Mouse (Mus musculus): Measurements from ENCODE around the gene Snph. TPM values are rescaled to one million over a fixed set of nuclear protein-coding genes. Genes with fewer than 3 reads are reported as not detected.

Snph gene
- 0.31 TPM in 2 replicates for polyA plus RNA-seq (2012; rRNA removed)

- Histone ChIP-seq H3K36me3 (ENCODE audit: control insufficient read depth, insufficient read depth, low read length) (no peaks in the 10 kb centered on the region), H3K4me1 (ENCODE audit: control insufficient read depth, insufficient read depth, low read length) (no peaks in the 10 kb centered on the region), H3K27me3 (replicated peaks; ENCODE audit: control insufficient read depth, insufficient read depth, low read length) (peaks cover 2% of the 10 kb centered on the region; the same call in 1 of the 2 replicates), H3K27ac (ENCODE audit: insufficient read depth, low read depth, low read length) (no peak within 1 kb of the TSS), H3K4me3 (ENCODE audit: insufficient read depth, low read depth, low read length) (peak within 1 kb of the TSS; percentile 49)
- WGBS: under 1% methylated on average over 46 of the region's 47 CpGs
- peak; percentile 71 for DNase-seq
- no peak for TF ChIP-seq POLR2A (IDR thresholded peaks at IDR 0.05; ENCODE audit: low read depth, low read length)
- TF ChIP-seq CTCF (conservative IDR thresholded peaks at IDR 0.05; ENCODE audit: insufficient read depth, insufficient read length, low read depth, low read length): peak; percentile 27; the same call in 1 of the 2 replicates
Observed at GRCm38 (mm10) chr2:151632159-151632814, at the start of gene Snph. Snph (minus strand) TSS chr2:151632593.

- WGBS: 54% methylated on average over 2 of the region's 2 CpGs
- no peaks in the 10 kb centered on the region for H3K36me3 ChIP-seq (ENCODE audit: control insufficient read depth, insufficient read depth, low read length)
- H3K27me3 ChIP-seq (replicated peaks; ENCODE audit: control insufficient read depth, insufficient read depth, low read length): no peaks in the 10 kb centered on the region; the same call in 1 of the 2 replicates
- H3K4me3 ChIP-seq (ENCODE audit: insufficient read depth, low read depth, low read length): no peak overlapping the region
- no peaks in the 10 kb centered on the region for H3K4me1 ChIP-seq (ENCODE audit: control insufficient read depth, insufficient read depth, low read length)
- TF ChIP-seq CTCF (conservative IDR thresholded peaks at IDR 0.05; ENCODE audit: insufficient read depth, insufficient read length, low read depth, low read length): 0 out of 2 replicates have a peak, but pooled peaks have one; percentile 10
- TF ChIP-seq POLR2A (IDR thresholded peaks at IDR 0.05; ENCODE audit: low read depth, low read length): no peak
- peak; percentile 8 for DNase-seq
- H3K27ac ChIP-seq (ENCODE audit: insufficient read depth, low read depth, low read length): no peak overlapping the region
Observed at GRCm38 (mm10) chr2:151676234-151676633, 43.8 kb upstream of the Snph start.

GRCm38 (mm10) chr2:151670968-151671329 lies 38.6 kb upstream of the Snph start:
- no peak overlapping the region for H3K4me3 ChIP-seq (ENCODE audit: insufficient read depth, low read depth, low read length)
- 62% methylated on average over 1 of the region's 1 CpGs for WGBS
- TF ChIP-seq CTCF (conservative IDR thresholded peaks at IDR 0.05; ENCODE audit: insufficient read depth, insufficient read length, low read depth, low read length) (no peak), POLR2A (IDR thresholded peaks at IDR 0.05; ENCODE audit: low read depth, low read length) (no peak)
- no peak for DNase-seq
- H3K4me1 ChIP-seq (ENCODE audit: control insufficient read depth, insufficient read depth, low read length): no peaks in the 10 kb centered on the region
- no peaks in the 10 kb centered on the region for H3K36me3 ChIP-seq (ENCODE audit: control insufficient read depth, insufficient read depth, low read length)
- H3K27ac ChIP-seq (ENCODE audit: insufficient read depth, low read depth, low read length): no peak overlapping the region
- H3K27me3 ChIP-seq (replicated peaks; ENCODE audit: control insufficient read depth, insufficient read depth, low read length): no peaks in the 10 kb centered on the region

DNA sequence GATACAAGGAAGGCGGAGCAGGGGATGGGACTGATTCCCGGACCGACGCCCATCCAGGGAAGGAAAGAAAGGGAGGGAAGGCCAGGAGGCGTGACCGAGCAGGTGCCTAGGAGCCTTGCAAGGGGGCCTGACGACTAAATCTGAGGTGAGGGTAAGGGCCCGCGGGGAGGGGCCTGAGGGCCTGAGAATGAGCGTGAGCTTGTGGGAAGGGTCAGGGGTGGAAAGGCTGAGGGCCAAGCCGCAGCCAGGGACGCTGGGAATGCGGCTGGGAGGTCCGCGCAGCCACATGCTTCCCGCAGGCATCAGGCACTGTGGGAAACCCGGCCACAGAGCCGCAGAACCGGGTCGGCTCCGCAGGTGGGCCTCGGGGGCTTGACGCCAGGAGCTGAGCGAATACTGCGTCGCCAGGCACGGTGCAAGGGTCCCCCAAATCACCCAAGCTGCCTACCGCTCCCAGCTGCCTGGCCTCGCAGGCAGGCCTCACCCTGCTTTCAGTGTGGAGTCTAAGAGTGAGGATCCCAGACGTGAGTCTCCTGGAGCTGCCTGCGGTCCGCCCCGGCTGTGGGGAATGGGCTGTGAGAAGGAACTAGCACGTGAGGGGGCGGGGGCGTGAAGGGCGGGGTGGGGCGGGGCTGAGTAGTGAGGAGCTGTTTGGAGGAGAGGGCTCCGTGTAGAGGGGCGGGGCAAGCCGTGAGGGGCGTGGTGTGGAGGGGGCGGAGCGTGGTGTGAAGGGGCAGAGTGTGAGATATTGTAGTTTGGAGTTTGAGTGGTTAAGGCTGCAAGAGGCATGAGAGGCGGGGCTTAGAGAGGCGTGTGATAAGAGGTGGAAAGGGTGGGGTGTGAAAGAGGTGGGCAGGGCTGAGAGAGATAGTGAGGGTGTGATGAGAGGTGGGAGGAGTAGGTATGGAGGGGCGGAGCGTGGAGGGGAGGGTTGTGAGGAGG lies 37.9 kb upstream of the Snph start:
- Histone ChIP-seq H3K36me3 (ENCODE audit: control insufficient read depth, insufficient read depth, low read length) (no peaks in the 10 kb centered on the region), H3K4me3 (ENCODE audit: insufficient read depth, low read depth, low read length) (no peak overlapping the region), H3K4me1 (ENCODE audit: control insufficient read depth, insufficient read depth, low read length) (no peaks in the 10 kb centered on the region), H3K27me3 (replicated peaks; ENCODE audit: control insufficient read depth, insufficient read depth, low read length) (no peaks in the 10 kb centered on the region), H3K27ac (ENCODE audit: insufficient read depth, low read depth, low read length) (no peak overlapping the region)
- no peak for DNase-seq
- WGBS: 33% methylated on average over 48 of the region's 48 CpGs
- TF ChIP-seq CTCF (conservative IDR thresholded peaks at IDR 0.05; ENCODE audit: insufficient read depth, insufficient read length, low read depth, low read length) (no peak), POLR2A (IDR thresholded peaks at IDR 0.05; ENCODE audit: low read depth, low read length) (no peak)

DNA sequence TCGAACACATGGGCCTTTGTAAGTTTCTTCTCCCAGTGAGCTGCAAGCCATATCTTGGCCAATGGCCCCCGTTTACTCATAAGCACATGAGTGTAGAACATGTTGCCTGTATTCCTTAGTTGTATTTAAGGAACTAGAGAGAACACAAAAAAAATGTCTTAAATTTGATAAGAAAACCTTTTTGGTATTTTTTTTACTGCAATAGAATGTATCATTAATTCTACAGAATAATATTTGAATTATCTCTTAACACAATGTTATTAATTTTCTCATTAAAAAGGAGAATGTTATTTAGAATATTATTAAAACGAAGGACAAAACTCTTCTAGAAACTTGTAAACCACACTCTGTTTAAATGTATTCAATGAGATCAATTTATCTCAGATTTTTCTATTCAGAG lies 36.0 kb upstream of the Snph start, which contains the start of gene Rad21l:
TSS of gene Rad21l (minus strand) at position 101 of the 400 bp plus-strand sequence.
- Histone ChIP-seq H3K27me3 (replicated peaks; ENCODE audit: control insufficient read depth, insufficient read depth, low read length) (no peaks in the 10 kb centered on the region), H3K36me3 (ENCODE audit: control insufficient read depth, insufficient read depth, low read length) (no peaks in the 10 kb centered on the region), H3K27ac (ENCODE audit: insufficient read depth, low read depth, low read length) (no peak within 1 kb of the TSS), H3K4me3 (ENCODE audit: insufficient read depth, low read depth, low read length) (no peak within 1 kb of the TSS), H3K4me1 (ENCODE audit: control insufficient read depth, insufficient read depth, low read length) (no peaks in the 10 kb centered on the region)
- 70% methylated on average over 3 of the region's 3 CpGs for WGBS
- DNase-seq: no peak
- no peak for TF ChIP-seq POLR2A (IDR thresholded peaks at IDR 0.05; ENCODE audit: low read depth, low read length)
- TF ChIP-seq CTCF (conservative IDR thresholded peaks at IDR 0.05; ENCODE audit: insufficient read depth, insufficient read length, low read depth, low read length): no peak

DNA sequence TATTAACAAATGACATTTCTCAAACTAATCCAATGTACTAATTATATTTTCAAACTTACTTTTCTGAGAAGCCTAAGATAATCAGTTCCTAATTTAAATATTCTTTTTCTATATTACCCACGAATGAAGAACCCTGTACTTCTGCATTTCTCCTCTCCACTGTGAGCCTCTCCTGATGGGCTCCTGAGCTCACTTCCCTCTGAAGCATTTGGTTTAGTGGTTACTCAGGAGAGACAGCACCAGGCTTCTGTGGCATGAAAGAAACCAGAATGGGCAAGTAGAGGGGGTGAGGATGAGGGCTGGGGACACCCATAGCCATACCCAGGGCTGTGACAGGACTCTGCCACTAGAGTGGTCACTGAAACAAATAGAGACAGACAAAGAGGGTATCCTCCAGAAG lies 19.7 kb upstream of the Snph start:
- TF ChIP-seq CTCF (conservative IDR thresholded peaks at IDR 0.05; ENCODE audit: insufficient read depth, insufficient read length, low read depth, low read length) (no peak), POLR2A (IDR thresholded peaks at IDR 0.05; ENCODE audit: low read depth, low read length) (no peak)
- Histone ChIP-seq H3K36me3 (ENCODE audit: control insufficient read depth, insufficient read depth, low read length) (no peaks in the 10 kb centered on the region), H3K27me3 (replicated peaks; ENCODE audit: control insufficient read depth, insufficient read depth, low read length) (no peaks in the 10 kb centered on the region), H3K27ac (ENCODE audit: insufficient read depth, low read depth, low read length) (no peak overlapping the region), H3K4me3 (ENCODE audit: insufficient read depth, low read depth, low read length) (no peak overlapping the region), H3K4me1 (ENCODE audit: control insufficient read depth, insufficient read depth, low read length) (no peaks in the 10 kb centered on the region)
- WGBS: 63% methylated on average over 1 of the region's 1 CpGs
- DNase-seq: no peak

DNA sequence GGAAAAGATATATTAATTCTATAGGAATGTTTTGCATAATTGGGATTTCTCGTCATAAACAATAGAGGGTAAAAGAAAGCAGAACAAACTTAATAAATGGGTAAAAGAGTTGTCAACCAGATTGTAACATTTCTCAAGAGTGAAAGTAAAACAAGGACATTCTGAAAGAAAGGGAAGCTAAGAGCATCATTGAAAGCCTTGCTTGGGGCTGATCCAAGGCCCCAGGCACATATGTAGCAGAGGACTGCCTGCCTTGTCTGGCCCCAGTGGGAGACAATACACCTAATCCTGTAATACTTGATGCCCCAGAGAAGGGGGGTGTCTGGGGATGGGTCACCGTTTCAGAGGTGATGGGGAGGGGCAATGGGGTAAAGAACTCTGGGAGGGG lies 3.6 kb upstream of the Snph start:
- WGBS: 86% methylated on average over 2 of the region's 2 CpGs
- no peaks in the 10 kb centered on the region for H3K4me1 ChIP-seq (ENCODE audit: control insufficient read depth, insufficient read depth, low read length)
- H3K4me3 ChIP-seq (ENCODE audit: insufficient read depth, low read depth, low read length): no peak overlapping the region
- H3K36me3 ChIP-seq (ENCODE audit: control insufficient read depth, insufficient read depth, low read length): no peaks in the 10 kb centered on the region
- no peak overlapping the region for H3K27ac ChIP-seq (ENCODE audit: insufficient read depth, low read depth, low read length)
- no peak for DNase-seq
- TF ChIP-seq POLR2A (IDR thresholded peaks at IDR 0.05; ENCODE audit: low read depth, low read length): no peak
- no peak for TF ChIP-seq CTCF (conservative IDR thresholded peaks at IDR 0.05; ENCODE audit: insufficient read depth, insufficient read length, low read depth, low read length)
- peaks cover 2% of the 10 kb centered on the region; the same call in 1 of the 2 replicates for H3K27me3 ChIP-seq (replicated peaks; ENCODE audit: control insufficient read depth, insufficient read depth, low read length)

Data from kidney, adult 2 months (tissue).